Mouse (Mus musculus) common myeloid progenitor, adult 5-6 weeks (primary cell): ENCODE results near the gene Catsperz. TPM values are rescaled to one million over a fixed set of nuclear protein-coding genes. Genes with fewer than 3 reads are reported as not detected.

Experiments used
- total RNA-seq: library from RNA; stranded (forward); fragments of 200-1000, 187-1606 nt; gene quantifications from 2 replicates; pipeline ENCODE4 v1.2.3, GENCODE M21; 2017

The Catsperz gene
- total RNA-seq, 1 experiment from 2014 or later = not detected

Other genes starting within 250 kb of the Catsperz start
- gene Rps6ka4, start 84.7 kb downstream of the Catsperz start, total RNA-seq = 5.8 and 6.8 TPM in 2 replicates
- gene Ccdc88b, start 67.2 kb downstream of the Catsperz start, total RNA-seq = 29.1 and 65.5 TPM in 2 replicates
- gene Trmt112, start 15.7 kb downstream of the Catsperz start, total RNA-seq = 251 and 275 TPM in 2 replicates
- gene Prdx5, start 15.3 kb downstream of the Catsperz start, total RNA-seq = 131 and 139 TPM in 2 replicates
- gene Esrra, start 3.6 kb downstream of the Catsperz start, total RNA-seq = 17.9 and 18.2 TPM in 2 replicates
- gene Kcnk4, start 9.1 kb upstream of the Catsperz start, total RNA-seq = not detected in 2 replicates
- 36.4 and 72.3 TPM in 2 replicates for gene Bad, start 16.5 kb upstream of the Catsperz start, total RNA-seq
- 13.0 and 13.1 TPM in 2 replicates for gene Gpr137, start 17.1 kb upstream of the Catsperz start, total RNA-seq
- 119 and 184 TPM in 2 replicates for gene Ppp1r14b, start 49.6 kb upstream of the Catsperz start, total RNA-seq
- gene Plcb3, start 51.1 kb upstream of the Catsperz start, total RNA-seq = 7.5 and 10.6 TPM in 2 replicates
- 136 and 154 TPM in 2 replicates for gene Fkbp2, start 55.1 kb upstream of the Catsperz start, total RNA-seq
- 6.0 and 16.6 TPM in 2 replicates for gene Vegfb, start 62.3 kb upstream of the Catsperz start, total RNA-seq
- 5.4 and 7.9 TPM in 2 replicates for gene Dnajc4, start 67.2 kb upstream of the Catsperz start, total RNA-seq
- gene Nudt22, start 70.7 kb upstream of the Catsperz start, total RNA-seq = 3.3 and 6.1 TPM in 2 replicates
- 3.2 TPM in 1 of 2 replicates, not detected in the other for gene Trpt1, start 70.8 kb upstream of the Catsperz start, total RNA-seq
- 221 and 234 TPM in 2 replicates for gene Fermt3, start 94.1 kb upstream of the Catsperz start, total RNA-seq
- gene Stip1, start 114.6 kb upstream of the Catsperz start, total RNA-seq = 244 and 257 TPM in 2 replicates
- 2.8 and 7.9 TPM in 2 replicates for gene Macrod1, start 131.4 kb upstream of the Catsperz start, total RNA-seq
- not detected in 2 replicates for gene Flrt1, start 180.3 kb upstream of the Catsperz start, total RNA-seq